Mouse (Mus musculus): ENCODE measurements at regions not wholly inside any gene's neighbourhood (a gene's known extent, or its start where the extent isn't known, plus 50 kb on each side); places are given as distances from the start of the nearest gene placed in this dataset.
A peak's percentile ranks its signal among the peaks of the same experiment; 100 is the strongest.

DNA sequence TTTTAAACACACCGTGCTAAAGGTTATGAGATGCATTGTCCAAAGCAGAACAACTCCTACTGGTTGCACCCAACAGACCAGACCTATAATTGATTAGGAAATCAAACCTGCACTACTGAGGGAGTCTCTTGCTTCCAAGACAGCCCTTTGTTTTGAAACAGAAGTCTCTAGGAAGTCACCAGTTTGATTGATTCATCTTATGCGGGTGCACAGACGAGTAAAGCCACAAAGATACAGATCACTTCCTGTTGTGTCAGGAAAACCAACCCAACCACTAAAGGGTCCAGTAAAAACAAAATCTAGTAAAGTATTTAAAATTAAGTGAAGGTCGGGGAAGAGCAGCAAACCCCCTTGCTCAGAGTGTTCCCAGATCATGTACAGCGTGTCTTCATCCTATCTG is 58.3 kb upstream of the N6amt1 start:
- no peak for DNase-seq (ENCODE audit: low spot score)

DNA sequence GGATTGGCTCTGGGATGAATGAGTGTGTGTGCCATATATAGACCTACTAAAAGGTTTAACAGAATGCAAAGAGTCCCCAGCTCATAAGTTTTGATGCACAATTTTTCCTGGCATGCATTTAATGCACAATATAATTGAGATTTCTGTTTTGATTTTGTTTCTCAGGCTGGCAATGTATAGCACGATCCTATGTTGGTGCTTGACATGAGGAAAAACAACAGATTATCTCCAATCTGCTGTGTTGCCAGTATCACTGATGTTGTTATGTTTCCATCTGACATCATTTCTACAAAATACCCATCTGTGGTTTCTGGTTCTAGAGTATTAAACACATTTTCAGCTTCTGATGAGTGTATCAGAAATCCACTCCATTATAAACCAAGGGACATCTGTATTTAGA is 61.2 kb upstream of the N6amt1 start:
- DNase-seq (ENCODE audit: low spot score), result no peak

DNA sequence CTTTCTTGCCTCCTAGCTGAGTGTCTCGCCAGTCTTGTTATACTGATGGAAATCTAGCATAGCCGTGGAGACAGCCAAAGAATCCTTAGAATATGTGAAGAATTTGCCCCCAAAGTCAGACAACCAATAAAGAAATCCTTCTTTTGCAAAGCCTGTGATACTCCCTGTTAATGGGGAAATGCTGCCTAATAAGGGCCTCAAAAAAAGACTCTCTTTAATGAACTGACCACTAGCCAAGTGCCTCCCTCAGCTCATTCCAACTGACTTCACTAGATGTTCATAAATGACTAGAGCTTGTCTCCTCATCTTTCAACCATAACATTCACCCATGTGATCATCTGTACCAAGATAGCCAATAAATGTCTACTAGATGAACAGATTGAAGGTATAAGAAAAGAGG is 62.3 kb upstream of the N6amt1 start:
- no peak for DNase-seq (ENCODE audit: low spot score)

DNA sequence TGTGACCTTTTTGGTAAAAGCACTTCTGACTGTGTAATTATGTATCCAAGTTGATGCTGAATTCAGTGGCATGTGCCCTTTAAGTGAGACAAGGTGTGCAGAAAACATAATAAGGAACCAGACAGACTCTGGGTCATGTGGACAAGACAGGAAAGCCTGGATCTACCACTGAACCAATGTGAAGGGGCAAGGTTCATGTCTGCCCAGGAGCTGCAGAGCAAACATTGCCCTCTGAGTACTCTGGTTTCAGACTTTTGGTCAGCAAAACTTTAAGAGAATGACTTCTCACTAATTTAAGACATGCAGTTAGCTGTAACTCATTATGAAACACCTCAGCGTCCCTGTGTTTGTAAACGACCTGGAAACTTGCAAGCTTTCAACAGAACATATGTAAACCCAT is 68.3 kb upstream of the N6amt1 start:
- no peak for DNase-seq (ENCODE audit: low spot score)

DNA sequence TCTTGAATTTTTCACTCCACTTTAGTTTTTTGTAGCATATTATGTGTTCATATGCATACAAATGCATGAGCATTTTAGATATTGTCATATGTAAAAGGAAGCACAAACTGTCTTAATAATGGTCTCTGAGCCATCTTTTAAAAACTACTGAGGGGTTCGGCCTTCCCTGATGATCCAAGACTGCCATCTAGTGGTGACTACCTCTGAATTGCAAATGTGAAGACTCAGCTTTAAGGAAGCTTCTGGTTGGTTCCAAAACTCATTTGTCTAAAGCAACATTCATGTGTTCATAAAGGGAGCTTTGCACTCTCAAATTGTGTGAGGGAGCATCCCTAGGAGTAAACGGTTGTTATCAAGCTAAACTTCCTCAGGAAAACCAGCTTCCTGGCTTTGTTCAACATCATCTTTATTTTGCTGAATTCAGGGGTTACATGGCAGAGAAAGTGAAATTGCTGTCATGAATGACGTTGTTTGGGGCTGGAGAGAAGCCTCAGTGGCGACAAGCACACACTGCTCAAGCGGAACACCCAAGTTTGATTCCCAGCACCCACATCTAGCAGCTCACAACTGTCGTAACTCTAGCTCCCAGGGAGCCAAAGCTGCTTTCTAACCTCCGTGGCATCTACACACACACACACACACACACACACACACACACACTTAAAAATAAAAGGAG is 69.0 kb upstream of the N6amt1 start:
- DNase-seq (ENCODE audit: low spot score), result peak; percentile 6

DNA sequence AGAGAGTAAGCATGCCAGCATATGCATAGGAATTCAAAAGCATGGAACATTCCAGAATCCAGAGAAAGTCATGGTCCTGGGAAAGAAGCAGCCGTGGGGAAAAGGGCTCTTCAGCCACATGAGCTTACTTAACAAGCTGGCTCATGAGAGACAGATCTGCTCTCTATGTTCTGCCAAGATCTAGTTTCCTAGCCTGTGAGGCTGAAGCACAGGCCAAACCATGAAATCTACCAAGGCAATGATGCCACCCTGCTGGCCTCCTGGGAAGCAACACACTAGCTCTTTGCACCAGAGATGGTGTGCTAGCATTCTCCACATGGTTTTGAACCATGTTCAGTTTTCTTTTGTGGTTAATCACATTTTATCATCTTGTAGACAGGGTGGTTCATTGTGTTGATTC is 75.5 kb upstream of the N6amt1 start:
- no peak for DNase-seq (ENCODE audit: low spot score)

DNA sequence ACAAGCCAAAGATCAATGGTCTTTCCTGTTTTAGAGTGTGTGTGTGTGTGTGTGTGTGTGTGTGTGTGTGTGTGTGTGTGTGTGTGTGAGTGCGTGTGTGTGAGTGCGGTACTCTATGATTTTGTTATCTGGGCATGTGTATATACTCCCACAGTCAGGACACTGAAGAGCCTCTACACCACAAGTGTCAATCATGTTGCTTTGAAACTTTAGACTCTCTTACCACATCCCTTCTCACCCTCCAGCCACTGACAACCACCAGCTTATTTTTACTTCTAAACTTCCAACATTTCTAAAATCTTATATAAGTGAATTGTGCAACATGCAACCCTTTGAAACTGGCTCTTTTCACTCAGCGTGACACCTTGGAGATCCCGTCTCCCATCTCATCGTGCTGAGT is 81.6 kb upstream of the N6amt1 start:
- no peak for DNase-seq (ENCODE audit: low spot score)

DNA sequence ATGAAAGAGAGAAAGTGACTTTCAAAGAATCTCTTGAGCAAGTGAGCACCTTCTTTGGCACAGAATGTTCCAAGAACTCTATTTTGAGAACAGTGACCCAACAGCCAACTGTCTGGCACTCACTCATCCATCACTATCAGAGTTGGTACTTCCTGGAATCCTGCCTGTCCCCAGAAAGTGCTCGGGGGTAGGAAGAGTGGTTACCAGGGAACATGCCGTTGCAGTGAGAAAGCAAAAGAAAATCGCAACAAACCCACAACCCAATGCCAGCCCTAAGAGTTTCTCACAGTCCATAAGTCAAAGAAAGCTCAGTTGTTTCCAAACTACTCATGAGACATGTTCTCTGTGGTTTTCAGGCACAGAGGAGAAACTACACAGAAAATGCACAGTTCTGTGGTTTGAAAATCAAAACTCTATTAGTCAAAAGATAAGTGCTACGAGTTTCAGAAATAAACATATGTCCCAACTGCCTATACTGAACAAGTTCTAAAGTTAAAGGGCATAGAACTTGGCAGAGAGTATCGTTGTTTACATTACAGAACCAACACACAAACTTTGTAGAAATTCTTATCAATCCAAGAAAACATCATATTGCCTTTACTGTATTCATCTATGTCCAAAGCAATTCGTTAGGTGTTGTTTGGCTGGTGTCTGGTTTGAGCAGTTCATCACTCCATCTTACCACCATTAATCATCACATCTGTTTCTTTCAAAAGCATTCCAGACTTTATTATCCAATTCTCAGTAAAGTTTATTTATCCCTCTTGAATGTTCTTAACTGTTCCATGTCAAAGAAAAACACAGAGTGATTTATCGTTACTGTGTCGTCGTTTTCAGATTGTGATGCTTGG is 85.8 kb upstream of the N6amt1 start:
- no peak for DNase-seq (ENCODE audit: low spot score)

DNA sequence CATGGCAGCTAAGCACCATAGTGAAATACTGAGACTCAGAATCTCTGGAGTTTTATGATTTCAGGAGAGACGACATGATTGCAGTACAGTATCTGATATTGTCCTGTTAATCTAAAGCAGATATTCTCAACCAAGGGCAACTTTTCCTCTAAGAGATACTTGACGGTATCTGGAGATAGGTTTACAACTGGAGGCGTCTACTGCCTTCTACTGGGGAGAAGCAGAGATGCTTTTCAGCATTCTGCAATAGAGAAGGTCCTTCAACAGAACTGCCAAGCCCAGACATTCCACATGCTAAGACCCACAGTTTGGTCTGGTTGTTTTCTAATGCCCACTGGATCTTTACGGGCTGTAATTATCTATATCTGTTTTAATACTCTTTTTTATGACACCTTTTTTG is 86.5 kb upstream of the N6amt1 start:
- DNase-seq (ENCODE audit: low spot score), result no peak

DNA sequence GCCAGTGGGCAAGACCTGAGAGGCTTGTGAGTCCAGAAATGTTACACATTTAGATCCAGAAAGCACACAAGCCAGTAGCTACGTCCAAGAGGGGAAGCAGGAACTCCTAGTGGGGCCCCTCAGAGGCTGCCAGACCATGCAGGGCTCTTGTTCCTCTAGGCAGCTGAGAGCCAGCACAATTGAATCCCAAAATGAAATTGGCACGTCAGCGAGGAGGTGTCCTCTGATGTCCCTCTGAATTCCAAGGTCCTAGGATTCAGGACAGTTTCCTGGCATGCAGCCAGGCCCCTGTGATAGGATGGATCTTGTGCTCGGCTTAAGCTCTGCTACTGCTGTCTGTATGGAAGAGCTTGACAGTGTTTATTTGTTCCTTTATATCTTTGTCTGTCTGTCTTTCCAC is 90.4 kb upstream of the N6amt1 start:
- DNase-seq (ENCODE audit: low spot score), result no peak

DNA sequence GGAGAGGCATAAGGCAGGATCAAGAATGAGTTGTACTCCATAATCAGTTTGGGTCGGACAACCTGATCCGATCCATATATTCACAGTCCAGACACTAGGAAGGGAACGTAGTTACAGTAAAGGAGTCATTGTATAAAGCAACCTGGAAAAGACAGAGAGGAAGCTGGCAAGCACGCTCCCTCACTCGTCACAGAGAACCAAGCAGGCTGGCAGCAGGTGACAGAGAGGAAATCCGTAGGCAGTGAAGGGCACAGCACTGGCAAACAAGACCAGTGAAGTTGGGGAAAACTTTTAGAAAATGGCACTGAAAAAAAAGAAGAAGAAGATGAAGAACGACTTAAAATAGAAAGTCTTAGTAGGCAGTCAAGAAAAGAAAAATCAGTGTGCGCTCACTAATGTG is 90.9 kb upstream of the N6amt1 start:
- DNase-seq (ENCODE audit: low spot score), result no peak

DNA sequence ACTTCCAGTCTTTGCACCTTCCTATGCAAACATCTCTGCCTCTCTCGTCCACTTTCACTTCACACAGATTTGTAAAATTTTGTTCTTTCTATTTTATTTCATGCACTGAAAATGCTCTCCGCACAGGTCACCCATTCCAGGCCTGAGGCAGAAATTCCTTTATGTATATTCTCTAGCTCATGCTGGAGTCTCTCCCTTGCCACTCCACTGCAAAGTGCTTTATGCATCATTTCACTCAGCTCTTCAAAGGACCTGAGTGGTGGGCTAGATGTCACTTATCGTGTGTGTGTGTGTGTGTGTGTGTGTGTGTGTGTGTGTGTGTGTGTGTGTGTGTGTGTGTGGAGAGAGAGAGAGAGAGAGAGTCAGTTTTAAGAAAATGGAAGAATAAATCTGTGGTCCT is 91.5 kb upstream of the N6amt1 start:
- peak; percentile 21 for DNase-seq (ENCODE audit: low spot score)

DNA sequence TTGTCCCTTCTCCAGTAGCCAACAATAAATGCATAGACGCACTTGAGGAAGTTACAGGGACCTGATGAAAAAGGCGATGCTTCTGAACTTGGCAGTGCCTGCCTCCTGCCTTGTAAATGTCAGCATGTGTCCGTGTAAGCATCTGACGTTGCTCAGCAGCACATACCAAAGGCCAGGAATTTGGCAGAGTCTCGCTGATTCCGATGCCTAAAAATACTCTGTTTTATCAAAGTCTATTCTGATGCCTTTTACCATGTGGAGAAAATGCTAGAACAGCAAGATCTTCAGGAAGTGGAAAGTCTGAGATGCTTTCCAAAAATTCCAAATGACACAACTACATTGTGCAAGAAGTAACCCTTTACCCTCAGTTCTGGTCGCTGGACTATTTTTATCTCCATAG is 92.5 kb upstream of the N6amt1 start:
- DNase-seq (ENCODE audit: low spot score), result no peak

DNA sequence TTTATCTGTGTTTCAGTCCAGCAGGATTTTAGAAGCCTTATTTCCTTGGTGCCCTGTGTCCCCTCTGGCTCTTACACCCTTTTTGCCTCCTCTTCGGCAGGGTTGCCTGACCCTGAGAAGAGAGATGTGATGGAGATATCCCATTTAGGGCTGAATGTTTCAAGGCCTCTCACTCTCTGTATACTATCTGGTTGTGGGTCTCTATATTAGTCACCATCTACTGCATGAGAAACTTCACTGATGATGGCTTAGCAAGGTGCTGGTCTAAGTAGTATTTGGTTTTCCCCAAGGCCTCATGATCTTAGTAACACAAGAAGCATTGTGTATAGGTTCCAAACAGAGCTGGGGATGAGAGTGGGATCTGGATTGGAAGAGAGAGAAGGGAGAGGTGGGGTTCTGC is 99.2 kb upstream of the N6amt1 start:
- DNase-seq (ENCODE audit: low spot score), result no peak

DNA sequence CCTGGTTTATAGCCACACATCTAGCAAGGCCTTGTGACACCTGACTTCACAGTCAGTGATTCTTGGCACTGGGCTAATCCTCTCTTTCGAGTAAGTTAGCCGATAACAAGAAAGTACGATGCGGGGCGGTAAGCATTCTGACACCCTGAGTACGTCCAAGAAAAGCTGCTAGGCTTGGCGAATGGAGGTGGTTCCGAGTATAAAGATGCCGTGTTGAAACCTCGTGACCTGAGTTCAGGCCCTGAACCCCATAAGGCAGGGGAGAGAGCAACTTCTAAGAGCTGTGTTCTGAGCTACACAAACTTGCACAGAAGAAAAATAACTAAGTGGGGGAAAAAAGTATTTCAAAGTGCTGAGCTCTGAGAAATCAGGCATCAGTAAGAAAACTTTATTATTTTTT is 103.5 kb upstream of the N6amt1 start:
- DNase-seq (ENCODE audit: low spot score), result no peak

DNA sequence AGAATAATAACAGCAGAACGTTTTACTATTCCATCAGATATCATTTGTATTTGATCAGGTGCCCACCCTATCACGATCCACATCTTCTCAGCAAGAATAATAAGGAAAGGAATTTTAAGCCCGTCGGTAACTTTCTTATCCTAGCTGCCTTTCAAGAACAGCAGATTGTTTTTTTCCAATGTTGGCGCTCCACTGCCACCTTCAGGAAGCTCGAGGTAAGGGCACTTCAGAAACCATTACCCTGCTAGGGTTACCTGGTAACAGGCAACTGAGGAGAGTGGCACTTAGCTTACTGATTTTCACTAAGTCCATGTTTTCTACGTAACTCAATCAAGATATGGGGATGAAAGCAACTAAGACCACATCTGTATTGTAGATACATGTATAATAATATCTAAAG is 104.1 kb upstream of the N6amt1 start:
- DNase-seq (ENCODE audit: low spot score), result peak; percentile 70

DNA sequence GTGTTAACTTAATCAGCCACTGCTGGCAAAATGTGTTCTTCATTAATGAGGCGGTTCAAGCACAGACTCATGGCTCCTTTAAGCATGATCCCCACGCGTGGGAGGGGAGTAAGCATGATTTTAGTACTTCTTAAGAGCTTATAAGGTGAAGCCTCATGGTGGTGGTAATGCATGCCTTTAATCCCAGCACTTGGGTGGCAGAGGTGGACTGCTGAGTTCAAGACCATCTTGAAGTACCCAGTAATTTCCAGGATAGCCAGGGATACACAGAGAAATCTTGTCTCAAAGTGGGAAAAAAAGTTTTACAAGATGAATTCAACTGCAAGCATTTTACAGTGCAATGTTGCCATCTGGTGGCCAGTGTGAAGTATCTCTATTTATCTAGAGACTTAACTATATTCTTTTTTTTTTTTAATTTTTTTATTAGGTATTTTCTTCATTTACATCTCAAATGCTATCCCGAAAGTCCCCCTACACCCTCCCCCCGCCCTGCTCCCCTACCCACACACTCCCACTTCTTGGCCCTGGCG is 105.4 kb upstream of the N6amt1 start:
- DNase-seq (ENCODE audit: low spot score), result peak; percentile 81

DNA sequence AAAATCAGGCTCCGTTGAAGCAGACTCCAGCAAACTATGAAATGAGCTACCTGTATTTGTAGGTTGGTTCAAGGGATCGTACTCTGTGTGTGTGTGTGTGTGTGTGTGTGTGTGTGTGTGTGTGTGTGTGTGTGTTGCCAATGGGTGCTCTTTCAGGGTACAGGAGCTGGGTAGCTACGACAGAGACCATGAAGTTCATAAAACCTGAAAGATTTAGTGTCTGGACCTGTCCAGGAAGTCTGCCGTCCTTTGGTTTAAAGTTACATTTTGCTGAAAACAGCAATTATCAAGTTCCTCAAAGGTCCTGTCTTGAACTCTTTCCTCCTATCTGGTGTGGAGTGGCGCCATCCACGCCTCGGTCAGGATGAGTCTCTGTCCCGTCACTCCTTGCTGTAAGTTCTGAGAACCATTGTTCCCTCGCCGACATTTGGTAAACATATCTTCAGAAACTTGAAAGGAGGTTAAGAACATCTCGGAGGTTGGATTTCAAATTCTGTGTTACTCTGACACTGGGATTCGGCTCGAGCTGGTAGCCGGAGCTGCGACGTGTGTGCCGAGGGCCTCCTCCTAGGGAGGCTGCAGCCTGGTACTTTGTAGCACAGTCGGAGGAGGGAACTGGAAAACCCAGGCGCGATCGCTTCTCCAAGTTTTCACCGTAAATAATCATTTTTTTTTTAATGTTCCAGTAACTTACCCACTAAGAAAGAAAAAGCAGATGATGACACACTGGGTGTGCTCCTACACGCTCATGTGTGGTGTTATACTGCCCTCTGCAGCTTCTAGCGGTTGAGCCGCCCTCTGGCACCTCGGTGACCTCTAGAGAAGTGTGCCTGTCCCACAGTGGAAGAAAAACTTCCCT is 107.8 kb upstream of the N6amt1 start:
- DNase-seq (ENCODE audit: low spot score), result peak; percentile 64

DNA sequence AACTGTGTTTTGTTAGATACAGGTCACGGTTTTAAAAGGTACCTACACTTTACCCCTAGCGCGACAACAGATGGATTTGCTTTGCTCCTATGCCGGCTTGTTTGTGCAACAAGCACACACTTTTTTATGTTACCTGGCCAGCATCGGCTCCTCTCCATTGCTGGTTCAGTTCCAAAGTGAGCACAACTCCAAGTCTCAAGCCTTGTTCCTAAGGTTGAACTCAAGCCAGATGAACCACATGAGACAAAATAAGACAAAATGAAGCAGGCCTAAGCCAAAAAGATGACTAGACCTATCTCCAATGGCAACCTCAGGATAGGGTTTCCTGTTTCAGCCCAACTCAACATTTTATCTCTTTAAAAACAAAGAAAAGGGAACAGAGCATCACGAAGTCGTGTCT is 108.5 kb upstream of the N6amt1 start:
- DNase-seq (ENCODE audit: low spot score), result no peak

DNA sequence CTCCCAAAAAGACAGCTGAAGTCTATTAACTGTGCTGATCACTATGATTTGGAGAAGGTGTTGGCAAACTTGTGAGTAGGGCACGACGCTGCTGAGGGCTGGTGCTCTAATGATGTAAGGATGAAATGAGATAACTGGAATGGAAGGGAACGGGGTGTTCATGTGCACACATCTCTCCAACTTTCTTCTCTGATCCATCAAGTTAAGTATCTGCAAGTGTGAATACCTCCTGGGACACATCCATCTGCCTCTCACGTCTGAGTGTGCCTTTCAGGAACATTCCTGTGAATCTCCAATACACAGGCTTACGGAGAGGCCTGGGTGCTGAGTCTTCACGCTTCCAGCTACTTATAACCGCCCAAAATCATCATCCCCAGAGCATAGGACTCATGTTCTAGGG is 112.0 kb upstream of the N6amt1 start:
- no peak for DNase-seq (ENCODE audit: low spot score)

DNA sequence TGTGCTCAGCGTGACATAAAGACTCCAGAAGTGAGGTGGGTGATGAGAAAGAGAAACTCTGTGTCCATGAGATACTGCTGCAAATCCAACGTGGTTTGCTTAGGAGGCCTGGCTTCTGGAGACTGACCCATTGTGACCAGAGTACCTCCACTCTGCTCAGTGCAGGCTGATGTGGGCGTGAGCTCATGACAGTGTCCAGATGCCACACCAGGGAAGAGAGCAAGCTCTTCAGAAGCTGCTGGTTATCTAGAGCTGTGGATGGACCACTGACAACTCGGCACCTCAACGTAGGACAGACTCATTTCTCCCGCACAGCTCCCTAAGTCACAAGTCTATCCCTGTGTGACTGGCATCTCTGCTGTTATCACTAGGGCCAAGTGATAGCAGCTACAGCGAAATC is 114.9 kb upstream of the N6amt1 start:
- no peak for DNase-seq (ENCODE audit: low spot score)

DNA sequence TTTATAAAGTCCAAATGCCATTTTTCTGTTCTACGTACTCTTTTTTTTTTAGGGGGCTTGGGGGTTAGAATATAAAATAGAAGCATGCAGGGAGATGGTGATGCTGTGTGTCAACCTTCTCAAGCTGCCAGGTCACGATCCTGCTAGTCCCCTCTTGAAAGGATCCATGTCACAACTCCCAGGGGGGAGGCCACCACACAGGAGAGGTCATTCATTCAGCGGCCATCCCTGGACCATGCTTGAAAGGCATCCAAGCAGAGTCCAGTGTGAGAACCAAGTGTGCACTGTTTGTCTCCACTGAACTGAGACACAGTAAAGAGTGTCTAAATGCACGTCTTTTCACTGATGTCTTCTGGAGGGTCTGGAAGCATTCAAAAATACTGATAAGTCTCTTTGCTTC is 119.8 kb upstream of the N6amt1 start:
- no peak for DNase-seq (ENCODE audit: low spot score)

DNA sequence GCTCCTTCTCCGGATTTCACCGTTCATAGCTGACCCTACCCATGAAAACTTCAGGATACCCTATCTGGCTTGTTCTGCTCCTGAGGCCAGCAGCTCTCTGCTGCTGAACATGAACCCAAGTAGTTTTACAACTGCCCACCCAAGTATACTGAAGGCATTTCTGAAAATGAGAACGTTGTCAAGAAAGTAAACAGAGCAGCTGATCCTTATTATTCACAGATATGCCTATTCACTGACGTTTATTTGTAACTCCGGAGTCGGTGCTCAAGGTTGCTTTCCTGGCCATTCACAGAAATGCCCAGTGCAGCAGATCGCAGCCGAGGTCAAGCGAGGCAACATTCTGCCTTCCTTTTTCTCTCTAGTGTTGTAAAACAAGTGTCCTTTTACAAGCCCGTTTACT is 128.4 kb upstream of the N6amt1 start:
- no peak for DNase-seq (ENCODE audit: low spot score)

Measured in retina, embryonic 14.5 days (tissue).